Mouse (Mus musculus) midbrain, embryonic 15.5 days (tissue): ENCODE measurements around the gene Loxl1. TPM values are rescaled to one million over a fixed set of nuclear protein-coding genes. Genes with fewer than 3 reads are reported as not detected.

ENCODE experiments used
- ATAC-seq: fragments of 200-750 bp; cut with Nextera tagmentation; replicated peaks from 2 replicates; pipeline ENCODE4 v1.8.0; 2017; ENCODE audit warnings: moderate TSS enrichment
- H3K27ac ChIP-seq: fragments of 300-500 bp; sonication (generic); 2 replicates; pipeline ENCODE4 v1.5.1; 2015; ENCODE audit warnings: mild to moderate bottlenecking, inconsistent platforms
- H3K27me3 ChIP-seq: fragments of 300-500 bp; sonication (generic); replicated peaks from 2 replicates; pipeline ENCODE4 v1.6.1; 2015; ENCODE audit warnings: inconsistent platforms
- H3K36me3 ChIP-seq: fragments of 300-500 bp; sonication (generic); replicated peaks from 2 replicates; pipeline ENCODE4 v1.6.1; 2015; ENCODE audit warnings: inconsistent platforms
- H3K4me1 ChIP-seq: fragments of 300-500 bp; sonication (generic); 2 replicates; pipeline ENCODE4 v1.6.1; 2015; ENCODE audit warnings: inconsistent platforms
- H3K4me2 ChIP-seq: fragments of 300-500 bp; sonication (generic); 2 replicates; pipeline ENCODE4 v1.6.1; 2015; ENCODE audit warnings: inconsistent platforms, mild to moderate bottlenecking, moderate library complexity
- H3K4me3 ChIP-seq: fragments of 300-500 bp; sonication (generic); 2 replicates; pipeline ENCODE4 v1.5.1; 2015; ENCODE audit warnings: mild to moderate bottlenecking, inconsistent platforms
- H3K9ac ChIP-seq: fragments of 300-500 bp; sonication (generic); 2 replicates; pipeline ENCODE4 v1.6.1; 2015; ENCODE audit warnings: mild to moderate bottlenecking, inconsistent platforms
- H3K9me3 ChIP-seq: fragments of 300-500 bp; sonication (generic); 2 replicates; pipeline ENCODE4 v1.6.1; 2016; ENCODE audit warnings: inconsistent platforms
- WGBS: fragments of 180-500 bp; shearing (Covaris S2); methylation state at CpG from one replicate; pipeline ENCODE4 v1.1.7; 2015; ENCODE audit warnings: mixed read lengths; 5-methylcytosine and 5-hydroxymethylcytosine counted together
- polyA plus RNA-seq: library from polyadenylated mRNA; unstranded; fragments of >200 nt; fragmentation: Nextera tagmentation; extraction: Ambion mirVana; gene quantifications from 2 replicates; pipeline ENCODE4 v1.2.1, GENCODE M21; 2015

The Loxl1 gene
- polyA plus RNA-seq, 1 experiment from 2014 or later, result 6.0 TPM

DNA sequence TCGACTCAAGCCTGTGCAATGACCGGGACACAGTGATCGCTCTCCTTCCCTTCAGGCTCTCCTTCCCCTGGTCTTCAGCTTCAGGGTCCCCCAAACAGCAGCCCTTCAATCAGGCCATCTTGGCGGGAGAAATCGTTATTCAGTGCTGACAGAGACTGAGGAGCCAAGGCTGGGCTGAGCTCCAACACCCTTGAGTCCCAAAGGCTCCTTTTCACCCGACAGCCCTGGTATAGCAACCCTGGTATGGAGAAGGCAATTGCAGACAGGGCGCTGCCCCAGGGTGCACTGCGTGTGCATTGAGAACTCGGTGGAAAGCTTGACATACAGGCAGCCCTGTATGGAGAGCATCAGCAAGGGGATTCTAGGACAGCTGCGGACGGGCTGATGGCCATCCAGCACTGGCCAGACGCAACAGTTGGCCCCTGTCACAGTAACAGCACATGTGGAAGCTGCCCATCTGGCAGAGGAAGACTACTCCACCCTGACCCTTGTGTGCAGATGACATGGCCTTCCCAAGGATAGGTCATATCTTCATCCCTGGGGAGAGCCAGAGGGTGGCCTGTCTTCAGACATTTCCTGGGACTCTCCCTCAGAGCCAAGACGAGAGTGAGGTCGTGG is 2.8 kb downstream of the Loxl1 start:
- no peak for ATAC-seq
- Histone ChIP-seq H3K36me3 (no peaks in the 10 kb centered on the region), H3K27me3 (peaks cover 28% of the 10 kb centered on the region), H3K27ac (no peak overlapping the region), H3K4me1 (peaks cover 23% of the 10 kb centered on the region), H3K9me3 (no peaks in the 10 kb centered on the region), H3K4me2 (no peak overlapping the region), H3K9ac (no peak overlapping the region), H3K4me3 (no peak overlapping the region)
- WGBS, result 85% methylated on average over 14 of the region's 14 CpGs

DNA sequence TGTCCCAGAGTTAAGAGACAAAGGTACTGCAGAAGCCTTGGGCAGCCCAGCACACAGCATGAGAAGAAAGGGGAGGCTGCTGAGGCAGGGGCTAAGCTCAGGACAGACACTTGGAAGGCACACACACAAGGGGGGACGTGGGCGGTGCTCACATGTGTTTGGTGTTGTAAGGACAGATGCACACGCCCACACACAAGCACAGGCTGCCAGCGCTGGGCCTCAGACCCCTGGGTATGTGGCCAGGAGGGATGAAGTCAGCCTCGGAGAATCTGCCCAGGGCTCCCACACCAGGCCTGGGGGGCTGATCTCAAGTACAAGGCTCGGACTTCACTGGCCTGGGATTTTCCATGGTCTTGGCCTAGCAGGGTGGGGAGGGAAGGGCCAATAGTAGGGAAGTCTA is 4.6 kb downstream of the Loxl1 start:
- WGBS, result 28% methylated on average over 6 of the region's 6 CpGs
- 0 out of 2 replicates have a peak, but pooled peaks have one; percentile 28 for ATAC-seq

DNA sequence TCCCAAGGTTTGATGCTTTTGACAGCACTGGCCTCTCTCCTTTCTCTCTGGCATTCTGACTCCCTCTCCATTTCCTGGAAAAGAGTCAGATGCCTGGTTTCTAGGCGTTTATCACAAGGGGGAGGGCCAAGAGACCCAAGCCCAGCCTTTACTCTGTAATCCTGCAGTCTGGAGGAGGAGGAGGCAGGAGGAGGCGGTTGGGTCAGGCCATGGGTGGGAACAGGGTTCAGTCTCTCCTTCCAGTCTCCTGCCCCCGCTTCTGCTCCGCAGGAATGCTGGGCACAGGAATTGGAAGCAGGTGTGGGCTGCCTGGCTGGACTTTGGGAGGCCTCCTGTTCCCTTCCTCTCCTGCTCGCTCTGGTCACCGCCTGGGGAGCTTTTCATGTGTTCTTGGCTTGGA is 7.3 kb downstream of the Loxl1 start:
- Histone ChIP-seq H3K4me1 (peaks cover 15% of the 10 kb centered on the region), H3K4me2 (no peak overlapping the region), H3K27me3 (peaks cover 4% of the 10 kb centered on the region; the same call in 1 of the 2 replicates), H3K9ac (no peak overlapping the region), H3K36me3 (no peaks in the 10 kb centered on the region), H3K4me3 (no peak overlapping the region), H3K9me3 (no peaks in the 10 kb centered on the region), H3K27ac (no peak overlapping the region)
- no peak for ATAC-seq
- WGBS, result 24% methylated on average over 6 of the region's 6 CpGs

More for the DNA sequence above, 4.6 kb downstream of the Loxl1 start:
- H3K4me2 ChIP-seq, result no peak overlapping the region
- H3K9me3 ChIP-seq, result no peaks in the 10 kb centered on the region
- H3K27ac ChIP-seq, result no peak overlapping the region
- H3K9ac ChIP-seq, result no peak overlapping the region
- H3K36me3 ChIP-seq, result no peaks in the 10 kb centered on the region
- H3K4me1 ChIP-seq, result peaks cover 28% of the 10 kb centered on the region
- no peak overlapping the region for H3K4me3 ChIP-seq
- H3K27me3 ChIP-seq, result peaks cover 27% of the 10 kb centered on the region

DNA sequence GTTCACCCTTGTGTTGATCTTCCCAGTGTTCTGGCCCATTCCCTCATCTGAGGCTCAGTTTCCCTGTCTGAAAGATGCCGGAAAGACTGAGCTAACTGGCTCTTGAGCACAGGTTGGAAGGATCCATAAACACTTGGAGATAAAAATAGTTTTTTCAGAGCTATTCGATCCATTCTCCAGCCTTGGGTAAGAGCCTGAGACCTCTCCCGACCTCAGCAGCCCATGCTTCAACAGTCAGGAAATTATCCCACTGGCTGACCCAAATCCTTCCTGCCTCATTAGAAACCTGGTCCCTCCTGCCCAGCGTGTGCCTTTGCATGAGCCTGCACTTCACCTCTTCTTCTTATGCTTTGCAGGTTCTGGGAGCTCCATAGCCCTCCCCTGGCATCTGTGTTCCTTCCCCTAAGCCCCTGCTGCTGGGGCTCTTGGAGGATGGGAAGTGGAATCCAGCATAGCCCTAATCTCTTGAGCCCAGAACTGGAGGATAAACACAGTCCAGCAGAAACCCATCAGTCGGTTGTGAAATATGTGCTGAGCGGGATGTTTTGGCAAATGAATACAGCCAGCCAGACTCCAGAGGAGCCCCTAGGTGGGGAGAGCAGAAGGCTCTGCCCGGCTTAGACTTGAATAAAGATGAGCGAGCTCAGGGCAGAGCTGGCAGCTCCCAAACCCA is 9.3 kb downstream of the Loxl1 start:
- no peak for ATAC-seq
- Histone ChIP-seq H3K36me3 (no peaks in the 10 kb centered on the region), H3K4me1 (peaks cover 15% of the 10 kb centered on the region), H3K9me3 (no peaks in the 10 kb centered on the region), H3K4me3 (no peak overlapping the region), H3K27ac (no peak overlapping the region), H3K27me3 (no peaks in the 10 kb centered on the region), H3K4me2 (no peak overlapping the region), H3K9ac (no peak overlapping the region)
- 48% methylated on average over 8 of the region's 8 CpGs for WGBS

DNA sequence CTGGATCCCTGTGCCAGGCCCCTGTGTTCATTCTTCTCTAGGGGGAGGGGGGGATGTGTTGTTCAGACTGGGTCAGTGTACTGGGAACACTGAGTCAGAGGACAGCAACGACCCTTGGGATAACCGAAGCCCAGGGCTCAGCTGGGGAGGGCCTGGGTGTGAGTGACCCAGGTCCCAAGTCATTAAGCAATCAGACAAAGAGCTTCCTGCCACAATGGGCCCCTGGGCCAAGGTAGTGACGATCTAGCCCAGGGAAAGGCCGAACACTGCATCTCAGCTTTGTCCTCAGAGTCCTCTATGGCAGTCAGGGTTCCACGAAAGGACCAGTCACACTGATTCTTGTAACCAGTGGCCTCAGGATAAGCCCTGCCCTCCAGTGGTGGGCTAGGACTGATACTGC is 9.9 kb downstream of the Loxl1 start:
- peaks cover 11% of the 10 kb centered on the region for H3K4me1 ChIP-seq
- no peak overlapping the region for H3K9ac ChIP-seq
- no peaks in the 10 kb centered on the region for H3K36me3 ChIP-seq
- H3K9me3 ChIP-seq, result no peaks in the 10 kb centered on the region
- no peaks in the 10 kb centered on the region for H3K27me3 ChIP-seq
- no peak for ATAC-seq
- no peak overlapping the region for H3K4me3 ChIP-seq
- 62% methylated on average over 5 of the region's 5 CpGs for WGBS
- H3K27ac ChIP-seq, result no peak overlapping the region
- no peak overlapping the region for H3K4me2 ChIP-seq

DNA sequence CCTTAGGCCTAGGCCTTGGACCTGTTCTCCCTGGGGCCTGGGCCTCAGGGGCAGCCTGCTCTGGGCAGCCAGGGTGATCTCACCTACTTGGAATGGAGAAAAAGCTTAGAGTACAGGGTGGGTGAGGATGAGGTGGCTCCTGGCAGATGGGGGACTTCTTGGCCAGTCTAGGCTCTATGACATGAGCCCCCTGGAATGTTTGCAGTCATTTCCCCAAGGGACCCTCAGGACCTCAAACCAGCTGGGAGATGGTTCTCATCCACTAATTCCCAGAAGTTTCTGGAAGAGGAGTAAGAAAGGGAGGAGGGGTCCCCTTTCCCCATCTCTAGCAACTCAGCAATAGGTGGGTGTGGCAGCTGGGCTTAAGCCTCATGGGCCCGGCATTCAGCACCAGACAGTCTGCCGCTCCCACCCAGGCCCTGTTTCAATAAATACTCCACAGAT is 13.6 kb downstream of the Loxl1 start:
- 33% methylated on average over 2 of the region's 2 CpGs for WGBS
- no peak overlapping the region for H3K9ac ChIP-seq
- peaks cover 10% of the 10 kb centered on the region for H3K4me1 ChIP-seq
- no peak overlapping the region for H3K4me2 ChIP-seq
- H3K36me3 ChIP-seq, result no peaks in the 10 kb centered on the region
- H3K9me3 ChIP-seq, result no peaks in the 10 kb centered on the region
- H3K27me3 ChIP-seq, result no peaks in the 10 kb centered on the region
- H3K27ac ChIP-seq, result no peak overlapping the region
- H3K4me3 ChIP-seq, result no peak overlapping the region
- no peak for ATAC-seq

DNA sequence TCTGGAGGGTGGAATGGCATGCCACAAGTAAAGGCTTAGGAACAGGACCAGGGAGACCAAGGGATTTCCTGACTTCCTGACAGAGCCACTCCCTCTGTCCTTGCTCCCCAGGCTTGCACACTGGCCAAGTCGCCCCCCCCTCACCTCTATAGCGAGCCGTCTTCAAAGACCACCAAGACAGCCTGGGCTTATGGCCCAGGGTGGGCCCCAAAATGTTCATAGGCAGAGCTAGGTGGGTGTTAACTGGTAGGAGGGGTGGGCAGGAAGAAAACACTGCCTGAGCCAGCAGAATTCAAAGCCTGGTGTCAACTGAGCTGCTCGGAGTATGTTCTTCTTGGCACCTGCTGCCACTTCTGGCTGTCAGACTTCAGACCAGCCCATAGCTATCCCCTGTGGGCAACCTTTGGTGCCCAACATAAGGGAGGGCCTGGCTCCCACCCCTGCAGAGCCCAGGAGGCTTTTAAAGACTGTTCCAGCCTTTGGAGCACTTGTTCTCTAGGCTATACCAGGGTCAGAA is 15.0 kb downstream of the Loxl1 start:
- Histone ChIP-seq H3K9me3 (no peaks in the 10 kb centered on the region), H3K9ac (no peak overlapping the region), H3K27me3 (no peaks in the 10 kb centered on the region), H3K36me3 (no peaks in the 10 kb centered on the region), H3K4me2 (no peak overlapping the region), H3K4me3 (no peak overlapping the region), H3K27ac (no peak overlapping the region), H3K4me1 (no peaks in the 10 kb centered on the region; the same call in 1 of the 2 replicates)
- ATAC-seq, result no peak
- 71% methylated on average over 4 of the region's 4 CpGs for WGBS

DNA sequence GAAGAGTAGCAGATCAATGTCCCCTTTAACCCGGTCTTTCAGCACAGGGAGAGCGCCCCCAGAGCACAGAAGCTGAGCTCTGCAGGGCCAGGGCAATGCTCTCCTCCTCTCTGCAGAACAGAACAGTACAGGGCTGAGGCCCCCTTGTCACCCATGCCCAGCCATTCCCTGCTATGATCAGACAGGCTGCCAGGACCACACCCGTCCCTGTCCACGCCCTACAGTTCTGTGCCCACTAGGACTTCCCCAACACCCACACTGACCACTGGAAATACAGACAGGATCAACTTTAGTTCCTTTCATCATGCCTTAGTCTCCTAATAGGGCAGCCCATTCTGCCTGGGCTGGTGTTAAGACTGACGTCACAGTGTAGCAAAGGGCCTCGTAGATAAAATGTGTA is 15.9 kb downstream of the Loxl1 start:
- no peak overlapping the region for H3K27ac ChIP-seq
- no peak overlapping the region for H3K4me2 ChIP-seq
- no peaks in the 10 kb centered on the region; the same call in 1 of the 2 replicates for H3K4me1 ChIP-seq
- WGBS, result 91% methylated on average over 6 of the region's 6 CpGs
- H3K4me3 ChIP-seq, result no peak overlapping the region
- ATAC-seq, result no peak
- H3K9ac ChIP-seq, result no peak overlapping the region
- H3K36me3 ChIP-seq, result no peaks in the 10 kb centered on the region
- H3K9me3 ChIP-seq, result no peaks in the 10 kb centered on the region
- H3K27me3 ChIP-seq, result no peaks in the 10 kb centered on the region

DNA sequence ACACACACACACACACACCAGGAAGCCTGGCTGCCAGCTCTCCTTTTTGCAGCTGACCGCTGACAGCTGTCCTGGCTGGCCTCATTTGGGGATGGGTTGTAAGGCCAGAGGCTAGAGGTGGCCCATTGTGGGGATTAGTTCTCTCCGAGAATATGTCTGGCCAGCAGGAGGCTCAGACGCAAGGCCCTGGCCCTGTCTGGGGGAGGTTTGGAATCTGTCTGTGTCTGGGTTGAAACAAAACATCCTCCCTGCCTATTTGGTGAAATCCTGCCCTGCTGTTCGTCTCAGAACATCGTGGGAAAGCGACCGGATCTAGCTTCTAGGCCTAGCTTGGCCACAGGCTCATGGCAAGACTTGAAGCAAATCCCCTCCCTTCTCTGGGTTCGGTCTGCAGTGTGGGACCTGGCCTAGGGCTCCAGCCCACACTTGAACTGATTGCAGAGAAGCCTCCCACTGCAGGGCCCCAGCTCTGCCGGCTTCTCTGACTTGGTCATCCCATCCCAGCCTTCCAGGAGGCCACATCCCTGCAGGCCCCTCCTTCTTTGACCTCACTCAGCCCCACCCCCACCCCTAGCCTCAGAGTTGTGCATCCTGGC is 17.1 kb downstream of the Loxl1 start:
- H3K27ac ChIP-seq, result peak overlapping the region; percentile 2; the same call in 1 of the 2 replicates
- no peak overlapping the region for H3K4me2 ChIP-seq
- no peak for ATAC-seq
- H3K27me3 ChIP-seq, result no peaks in the 10 kb centered on the region
- H3K36me3 ChIP-seq, result no peaks in the 10 kb centered on the region
- H3K4me3 ChIP-seq, result no peak overlapping the region
- H3K9ac ChIP-seq, result no peak overlapping the region
- no peaks in the 10 kb centered on the region; the same call in 1 of the 2 replicates for H3K4me1 ChIP-seq
- 18% methylated on average over 9 of the region's 9 CpGs for WGBS
- no peaks in the 10 kb centered on the region for H3K9me3 ChIP-seq

DNA sequence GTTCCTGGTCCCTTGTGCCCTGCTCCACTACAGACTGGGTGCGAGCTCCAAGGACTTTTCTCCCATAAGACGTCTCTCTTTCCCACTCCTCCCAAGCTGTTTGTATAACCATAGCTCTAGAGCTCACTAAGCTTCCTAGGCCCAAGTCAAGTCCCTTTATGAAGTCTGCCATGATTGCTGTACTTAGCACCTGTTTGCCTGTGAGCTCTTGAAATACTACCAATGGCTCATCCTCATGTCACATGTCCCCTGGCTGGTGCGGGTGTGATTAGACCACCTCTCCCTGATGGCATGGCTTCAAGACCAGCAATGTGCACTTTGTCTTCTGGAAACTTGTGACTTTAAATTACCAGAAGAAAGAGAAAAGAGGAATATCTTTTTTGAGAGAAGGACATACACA is 17.6 kb downstream of the Loxl1 start:
- no peak overlapping the region for H3K4me3 ChIP-seq
- no peaks in the 10 kb centered on the region; the same call in 1 of the 2 replicates for H3K4me1 ChIP-seq
- no peak overlapping the region for H3K9ac ChIP-seq
- H3K9me3 ChIP-seq, result no peaks in the 10 kb centered on the region
- H3K27me3 ChIP-seq, result no peaks in the 10 kb centered on the region
- no peak for ATAC-seq
- H3K36me3 ChIP-seq, result no peaks in the 10 kb centered on the region
- 89% methylated on average over 3 of the region's 3 CpGs for WGBS
- no peak overlapping the region for H3K27ac ChIP-seq
- no peak overlapping the region for H3K4me2 ChIP-seq

DNA sequence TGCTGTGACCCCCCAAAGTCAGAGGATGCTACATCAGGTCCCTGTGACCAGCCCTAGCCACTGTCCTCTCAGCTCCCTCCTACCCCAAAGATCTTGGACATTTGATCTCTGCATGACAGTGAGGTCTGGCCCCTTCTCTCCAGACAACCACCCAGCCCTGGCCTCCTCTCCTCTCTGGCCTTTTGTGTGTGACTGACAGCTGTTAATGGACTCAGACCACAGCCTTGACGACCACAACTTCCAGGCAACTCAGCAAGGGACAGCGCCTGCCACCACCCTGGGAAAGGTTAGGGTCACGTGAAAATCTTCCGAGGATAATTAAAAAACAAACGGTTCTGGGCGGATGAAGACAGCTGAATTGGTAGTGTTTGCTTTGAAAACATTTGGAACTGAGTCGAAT is 18.5 kb downstream of the Loxl1 start:
- Histone ChIP-seq H3K9ac (no peak overlapping the region), H3K4me3 (no peak overlapping the region), H3K9me3 (no peaks in the 10 kb centered on the region), H3K4me1 (no peaks in the 10 kb centered on the region; the same call in 1 of the 2 replicates), H3K4me2 (no peak overlapping the region), H3K27ac (no peak overlapping the region), H3K27me3 (no peaks in the 10 kb centered on the region), H3K36me3 (no peaks in the 10 kb centered on the region)
- WGBS, result 49% methylated on average over 7 of the region's 7 CpGs
- ATAC-seq, result no peak

DNA sequence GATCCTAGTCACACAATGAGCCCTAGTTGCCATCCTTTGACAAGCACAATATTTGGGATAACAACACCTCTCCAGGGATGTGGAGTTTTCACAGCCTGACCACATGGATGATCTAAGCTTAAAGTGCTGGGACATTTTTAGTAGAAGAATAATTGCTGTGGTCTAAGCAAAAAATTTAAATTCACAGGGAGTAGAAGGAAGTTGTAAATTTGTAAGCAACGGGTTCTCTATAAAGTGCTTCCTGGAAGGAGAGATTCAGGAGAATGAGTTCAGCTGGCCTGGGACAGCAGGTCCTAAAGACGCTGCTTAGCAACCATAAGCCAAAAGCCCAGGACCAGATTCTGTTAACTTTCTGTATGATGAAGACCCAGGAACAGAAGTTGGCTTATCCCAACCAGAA is 23.1 kb downstream of the Loxl1 start:
- no peaks in the 10 kb centered on the region for H3K36me3 ChIP-seq
- no peak overlapping the region for H3K9ac ChIP-seq
- no peak for ATAC-seq
- no peak overlapping the region for H3K27ac ChIP-seq
- H3K27me3 ChIP-seq, result no peaks in the 10 kb centered on the region
- H3K9me3 ChIP-seq, result no peaks in the 10 kb centered on the region
- no peak overlapping the region for H3K4me3 ChIP-seq
- H3K4me1 ChIP-seq, result no peaks in the 10 kb centered on the region
- WGBS, result 87% methylated on average over 2 of the region's 2 CpGs
- no peak overlapping the region for H3K4me2 ChIP-seq
